8 mouse cellular contexts compared by ENCODE assay signal in genomic region chr10:111164304-111165218, GRCm38 (mm10). TPM values are rescaled to one million over a fixed set of nuclear protein-coding genes. Genes with fewer than 3 reads are reported as not detected.
DNase-seq lines count a peak whose midpoint lies in the region; ATAC-seq lines count a peak whose summit lies in the region.

Gene Osbpl8 (plus strand): TSS chr10:111164752.

- peak within 1 kb of the TSS; percentile 100 for H3K4me3 ChIP-seq in hindbrain, embryonic 14.5 days (replicated peaks; ENCODE audit: low read length)

- peak; percentile 94 for ATAC-seq in hindbrain, embryonic 14.5 days (ENCODE audit: low FRiP score)

- H3K4me1 ChIP-seq in hindbrain, embryonic 14.5 days (replicated peaks; ENCODE audit: control insufficient read depth, insufficient read depth, low read length): peaks cover 16% of the 10 kb centered on the region

- peak within 1 kb of the TSS; percentile 79 for H3K4me2 ChIP-seq in hindbrain, embryonic 14.5 days (replicated peaks)

- WGBS in hindbrain, embryonic 14.5 days: under 1% methylated on average over 72 of the region's 84 CpGs

- no peaks in the 10 kb centered on the region for H3K27me3 ChIP-seq in hindbrain, embryonic 14.5 days (ENCODE audit: control insufficient read depth, insufficient read depth, low read length)

- peak within 1 kb of the TSS; percentile 94 for H3K27ac ChIP-seq in hindbrain, embryonic 14.5 days

- H3K9me3 ChIP-seq in hindbrain, embryonic 14.5 days (ENCODE audit: control insufficient read depth, low read length): no peaks in the 10 kb centered on the region

- no peaks in the 10 kb centered on the region for H3K36me3 ChIP-seq in hindbrain, embryonic 14.5 days (replicated peaks; ENCODE audit: control insufficient read depth, insufficient read depth)

- H3K9ac ChIP-seq in hindbrain, embryonic 14.5 days: peak within 1 kb of the TSS; percentile 98

- peak; percentile 99 for DNase-seq in NIH3T3 (ENCODE audit: low read depth)
- peak; percentile 100 for DNase-seq in cerebellum, postnatal 10 days
- DNase-seq in frontal cortex, postnatal 14 days (ENCODE audit: low spot score in 2 of 2): peak; percentile 97 to 100
- peak; percentile 98 for DNase-seq in hindbrain, embryonic 14.5 days (ENCODE audit: low spot score)
- DNase-seq in layer of hippocampus, postnatal 36 days: peak; percentile 99 to 100
- peak; percentile 99 for DNase-seq in lung, postnatal 36 days
- peak; percentile 98 for DNase-seq in retina, postnatal 1 day
- DNase-seq in urinary bladder, adult 18-20 months (ENCODE audit: low spot score in 2 of 2): peak; percentile 99 to 100

RNA-seq across cellular contexts. Expression of gene Osbpl8, which starts in this region (rescaled TPM):
- polyA plus RNA-seq in hindbrain, embryonic 14.5 days (2014; fragmentation: Nextera tagmentation; extraction: Ambion mirVana): 15.9 and 20.6 TPM in 2 replicates
- total RNA-seq in layer of hippocampus, postnatal 36 days (2021): 10 to 100 TPM; 62.1 to 62.4 TPM

Comparison
In these comparisons a context has a peak if more than half of its experiments do, and no peak if none do; other contexts are left out.
1. Peak in every context shown above with its lines: DNase-seq, ATAC-seq, H3K4me3 ChIP-seq and H3K27ac ChIP-seq.